Mouse (Mus musculus) adrenal gland, adult 8-10 months (tissue): ENCODE results near the gene Zfp810. TPM values are rescaled to one million over a fixed set of nuclear protein-coding genes. Genes with fewer than 3 reads are reported as not detected.
"Not testable (repeated sequence)": the region's sequence is repeated elsewhere in the genome, so short reads cannot be mapped to it uniquely, and the experiment has no call there.

ENCODE experiments used
- DNase-seq: peaks from one replicate; pipeline ENCODE4 v3.0.0; 2022
- total RNA-seq, 4 experiments: library from RNA; stranded (reverse); gene quantifications; 2 replicates each; pipeline ENCODE4 v1.2.4; 2022

Zfp810 gene
- 10 to 100 TPM in 3 of 4 experiments, 1 to 10 TPM in 1; 6.6 to 17.0 (median 13.7) TPM for total RNA-seq

DNA sequence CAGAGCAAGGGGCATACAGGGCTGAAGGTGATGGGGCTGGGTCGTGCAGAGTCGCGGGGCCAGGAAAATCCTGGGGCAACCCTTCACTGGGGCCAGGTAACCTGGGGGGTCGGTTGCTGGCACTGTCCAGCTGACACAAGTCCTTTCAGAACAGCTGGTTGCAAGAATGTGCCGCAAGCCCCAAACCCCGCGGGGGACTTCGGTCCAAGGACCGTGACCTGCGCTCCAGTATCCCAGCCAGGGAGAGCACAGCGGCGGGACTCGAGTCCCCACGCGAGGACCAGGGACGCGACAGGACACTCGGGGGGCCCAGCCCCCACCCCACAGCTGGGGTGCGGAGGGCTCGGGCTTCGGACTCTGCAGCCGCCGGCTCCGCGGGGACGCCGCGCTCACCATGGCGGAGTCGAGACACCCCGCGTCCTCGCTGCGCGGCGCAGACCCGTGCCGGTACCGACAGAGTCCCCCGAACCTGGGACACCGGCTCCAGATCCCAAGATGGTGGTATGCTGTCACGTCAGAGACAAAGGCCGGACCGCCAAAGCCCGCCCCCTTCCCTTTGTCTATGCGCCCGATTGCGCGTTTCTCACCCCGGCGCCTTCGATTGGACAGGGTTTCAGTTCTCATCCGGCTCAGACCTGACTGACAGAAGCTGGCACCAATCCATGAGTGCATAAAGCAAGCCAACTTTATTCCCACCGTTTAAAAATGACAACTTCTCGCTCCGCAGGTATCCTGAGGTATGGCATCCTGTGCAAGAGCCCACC is at the start of gene Zfp810:
Gene Zfp810 (minus strand): TSS at position 493 of the 764 bp plus-strand sequence.
- DNase-seq: peak; percentile 92

DNA sequence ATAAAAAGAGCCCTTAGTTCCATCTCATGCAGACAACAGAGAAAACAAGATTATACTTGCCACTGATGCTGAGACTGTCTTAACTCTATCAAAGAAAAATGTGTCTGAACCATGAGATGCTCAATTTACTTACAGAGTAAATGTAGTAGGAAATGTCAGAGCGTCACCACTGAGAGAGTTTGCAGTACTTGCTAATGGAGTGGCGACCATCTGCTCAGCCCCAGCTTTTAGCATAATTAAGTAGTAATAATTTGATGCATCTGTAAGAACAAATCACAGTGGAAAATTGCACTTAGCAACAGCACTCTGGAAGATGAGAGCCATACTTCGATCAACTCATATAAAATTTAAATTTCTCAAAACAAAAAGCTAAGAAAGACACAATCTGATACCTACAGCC is 48.5 kb upstream of the Zfp810 start:
- DNase-seq: no peak

DNA sequence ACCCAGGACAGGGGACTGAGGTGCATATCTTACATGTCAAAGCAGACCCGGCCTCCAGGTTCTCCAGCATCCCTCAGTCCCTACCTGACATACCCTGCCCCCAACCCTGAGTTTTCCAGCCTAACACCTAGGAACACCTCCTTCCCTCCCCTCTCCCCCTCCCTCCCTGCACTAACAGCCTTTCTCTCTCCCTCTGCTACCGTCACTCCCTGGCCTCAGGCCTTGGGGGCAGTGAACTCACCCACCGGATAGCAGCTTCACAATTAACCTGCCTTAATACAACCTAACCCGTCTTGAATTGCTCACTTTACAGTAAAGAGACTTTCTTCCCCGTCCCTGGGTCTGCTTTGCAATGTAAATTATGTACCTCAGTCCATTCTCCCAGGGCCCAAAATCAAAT is 46.5 kb upstream of the Zfp810 start:
- no peak for DNase-seq

DNA sequence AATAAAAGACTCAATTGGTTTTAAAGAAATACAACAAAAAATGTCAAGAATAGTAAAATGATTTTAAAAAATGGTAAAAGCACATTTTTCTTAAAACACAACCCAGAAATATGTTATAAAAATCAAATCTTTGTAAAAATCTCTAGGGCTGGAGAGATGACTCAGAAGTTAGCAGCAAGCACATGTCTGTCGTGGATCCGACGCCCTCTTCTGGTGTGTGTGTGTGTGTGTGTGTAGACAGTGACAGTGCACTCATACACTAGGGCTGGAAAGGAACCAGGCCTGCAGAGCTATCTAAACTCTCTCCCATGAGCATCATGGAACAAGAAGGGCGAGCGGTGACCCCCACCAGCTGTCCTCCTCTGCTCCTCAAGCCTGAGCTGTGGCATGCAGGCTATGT is 46.0 kb upstream of the Zfp810 start:
- DNase-seq: no peak

DNA sequence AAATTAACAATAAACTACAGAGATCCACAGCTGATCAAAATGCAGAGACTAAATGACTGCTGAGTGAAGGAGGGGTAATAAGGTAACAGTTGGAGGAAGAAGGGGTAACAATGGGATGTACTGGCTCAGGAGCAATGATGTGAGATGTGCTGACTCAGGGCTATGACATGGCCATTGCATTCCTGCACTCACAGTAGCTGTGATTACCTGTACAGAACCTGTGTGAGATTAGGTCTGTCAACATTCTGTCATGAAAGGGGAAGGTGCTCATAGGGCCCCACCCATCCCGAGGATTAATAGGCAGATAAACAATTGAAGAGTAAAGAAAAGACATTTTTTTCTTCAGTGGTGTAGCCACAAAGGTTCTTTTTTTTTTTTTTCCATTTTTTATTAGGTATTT is 32.9 kb upstream of the Zfp810 start:
- DNase-seq: no peak

DNA sequence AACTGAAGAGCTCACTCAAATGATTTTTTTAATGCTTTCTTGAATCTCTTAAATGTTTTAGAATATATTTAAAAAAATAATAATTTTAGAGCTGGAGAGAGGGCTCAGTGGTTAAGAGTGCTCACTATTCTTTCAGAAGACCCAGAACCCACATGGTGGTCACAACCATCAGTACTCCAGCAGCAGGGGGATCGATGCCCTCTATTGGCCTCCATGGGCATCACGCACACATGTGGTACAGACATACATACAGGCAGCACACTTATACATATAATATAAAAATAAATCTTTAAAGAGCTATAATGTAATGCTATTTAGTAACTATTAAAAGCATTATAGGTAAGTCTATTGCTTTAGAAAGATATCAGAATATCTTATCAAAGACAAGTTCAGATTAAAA is 29.8 kb upstream of the Zfp810 start:
- DNase-seq: no peak

DNA sequence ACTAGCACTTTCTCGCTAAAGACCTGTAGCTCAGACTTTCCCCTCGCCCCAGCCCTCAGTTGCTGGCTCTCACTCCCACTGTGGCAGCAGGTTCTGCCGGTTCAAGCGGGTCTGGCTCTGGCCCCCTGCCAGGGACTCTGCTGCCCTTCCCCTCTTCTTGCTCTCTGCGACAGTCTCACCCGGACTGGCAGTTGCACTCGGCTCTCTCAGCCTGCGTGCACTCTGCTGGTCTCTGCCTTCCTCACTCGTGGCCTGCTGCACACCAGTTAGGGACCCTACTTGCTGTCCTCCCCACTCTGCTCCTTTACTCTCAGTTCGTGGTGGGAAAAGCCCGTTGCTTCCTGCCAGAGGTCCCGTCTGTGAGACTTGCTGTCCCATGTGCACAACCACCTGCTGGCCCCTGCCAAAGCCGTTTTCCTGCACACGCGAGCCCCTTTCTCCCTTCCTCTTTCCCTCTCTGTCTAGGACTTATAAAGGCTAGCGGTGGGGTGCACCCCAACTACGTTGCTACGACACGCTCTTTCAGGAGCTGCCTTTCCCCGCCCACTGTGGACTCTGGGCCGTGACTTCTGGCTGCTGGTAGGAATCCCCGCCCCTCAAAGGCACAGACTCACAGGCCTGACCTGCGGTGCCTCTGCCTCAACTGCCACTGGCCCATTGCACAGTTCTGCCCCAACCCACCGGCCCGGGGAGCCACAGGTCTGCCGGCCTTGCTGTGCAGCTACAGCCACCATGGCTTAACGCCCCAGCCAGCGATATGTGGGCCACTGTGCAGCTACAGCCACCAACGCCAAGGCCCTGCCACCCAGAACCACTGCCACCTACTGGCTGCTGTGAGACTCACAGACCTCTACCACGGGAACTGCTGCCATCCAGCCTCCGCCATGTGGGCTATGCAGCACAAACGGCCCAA is 20.3 kb upstream of the Zfp810 start:
- peak; percentile 84 for DNase-seq

DNA sequence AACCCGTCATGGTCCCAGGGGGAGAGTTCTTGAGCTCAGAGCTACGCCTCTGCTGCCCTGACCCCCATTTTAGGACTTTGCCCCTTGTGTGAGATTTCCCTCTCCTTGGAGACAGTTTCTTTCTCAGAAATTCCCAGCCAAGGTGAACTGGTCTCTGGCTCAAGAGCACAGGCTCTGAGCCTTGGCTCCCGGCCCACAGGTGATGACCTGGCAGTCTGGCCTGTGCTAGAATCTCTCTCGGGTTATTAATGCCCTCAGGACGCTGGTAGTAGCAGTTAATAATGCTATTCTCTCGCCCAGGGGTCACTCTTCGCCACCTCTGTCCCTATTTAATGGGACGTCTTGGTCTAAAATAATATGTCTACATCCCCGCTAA is 19.6 kb upstream of the Zfp810 start:
- DNase-seq: no peak

DNA sequence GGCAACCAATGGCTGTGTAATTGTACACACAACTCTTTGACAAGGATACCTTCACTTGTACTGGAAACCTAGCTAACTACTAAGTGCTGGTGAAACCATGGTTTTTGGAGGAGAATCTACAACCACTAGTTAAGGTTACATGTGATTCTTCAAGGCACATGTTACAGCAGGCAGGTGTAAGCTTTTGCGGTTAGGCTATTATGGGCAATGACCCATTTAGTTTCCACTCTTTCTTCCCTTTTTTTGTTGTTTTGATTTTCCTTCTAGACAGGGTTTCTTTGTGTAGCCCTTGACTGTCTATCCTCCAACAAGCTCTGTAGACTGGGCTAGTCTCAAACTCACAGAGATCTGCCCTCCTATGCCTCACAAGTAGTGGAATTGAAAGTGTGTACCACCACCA is 17.1 kb upstream of the Zfp810 start:
- DNase-seq: no peak

DNA sequence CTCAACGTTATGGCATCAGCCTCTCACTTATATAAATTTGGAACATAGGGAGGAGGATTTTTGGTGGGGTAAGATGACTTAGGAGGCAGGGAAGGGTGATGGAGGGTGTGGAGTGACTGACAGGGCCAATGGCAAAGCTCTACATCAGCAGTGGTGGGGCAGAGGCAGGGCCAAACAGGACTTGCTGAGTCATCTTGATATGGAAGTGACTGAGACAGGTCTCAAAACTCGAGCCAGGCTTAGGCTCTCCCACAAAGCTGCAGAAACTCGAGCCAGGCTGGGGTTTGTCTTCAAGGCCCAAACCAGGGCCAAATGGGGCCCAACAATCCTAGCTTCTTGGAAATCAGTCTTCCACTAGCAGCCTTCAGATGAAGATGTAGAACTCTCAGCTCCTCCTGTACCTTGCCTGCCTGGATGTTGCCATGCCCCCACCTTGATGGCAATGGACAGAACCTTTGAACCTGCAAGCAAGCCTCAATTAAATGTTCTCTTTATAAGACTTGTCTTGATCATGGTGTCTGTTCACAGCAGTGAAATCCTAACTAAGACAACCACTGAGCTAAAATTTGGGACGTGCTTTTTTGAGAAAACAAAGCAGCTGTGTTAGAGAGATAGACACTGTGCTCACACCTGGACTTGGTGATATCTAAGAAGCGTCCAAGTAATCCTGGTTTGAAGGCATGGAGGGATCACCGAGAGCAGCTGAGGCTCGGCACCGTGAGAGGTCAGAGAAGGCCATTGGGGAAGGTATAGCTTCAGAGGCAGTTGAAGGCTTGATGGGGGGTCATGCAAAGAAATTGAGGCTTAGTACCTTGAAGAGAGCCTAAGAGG is 15.1 kb upstream of the Zfp810 start:
- DNase-seq: no peak

DNA sequence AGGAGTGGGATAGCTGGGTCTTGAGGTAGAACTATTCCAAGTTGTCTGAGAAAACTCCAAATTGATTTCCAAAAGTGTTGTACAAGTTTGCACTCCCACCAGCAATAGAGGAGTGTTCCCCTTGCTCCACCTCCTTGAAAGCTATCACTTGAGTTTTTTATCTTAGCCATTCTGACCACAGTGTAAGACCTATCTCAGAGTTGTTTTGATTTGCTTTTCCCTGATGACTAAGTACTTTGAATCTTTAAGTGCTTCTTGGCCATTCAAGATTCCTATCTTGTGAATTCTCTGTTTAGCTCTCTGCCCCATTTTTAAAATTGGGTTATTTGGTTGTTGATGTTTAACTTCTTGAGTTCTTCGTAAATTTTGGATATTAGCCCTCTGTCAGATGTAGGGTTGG is 11.7 kb upstream of the Zfp810 start:
- DNase-seq: no peak

DNA sequence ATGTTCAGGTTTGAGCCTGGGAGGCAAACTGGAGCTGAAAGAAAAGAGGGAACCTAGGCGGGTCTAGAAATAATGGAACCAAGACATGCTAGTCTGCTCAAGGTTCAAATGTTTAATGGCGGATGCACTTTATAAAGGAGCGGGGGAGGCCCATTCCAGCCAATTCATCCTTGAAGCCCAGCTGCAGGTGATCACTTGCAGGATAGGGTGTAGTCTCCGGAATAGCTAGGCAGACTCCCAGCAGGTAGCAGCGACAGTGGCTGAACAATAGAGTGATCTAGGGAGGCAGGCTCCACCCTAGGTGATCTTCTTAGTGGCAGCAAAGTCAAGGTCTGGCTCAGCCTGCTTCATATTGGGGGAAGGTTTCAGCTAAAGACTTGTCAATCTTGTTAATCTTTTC is 8.6 kb upstream of the Zfp810 start:
- DNase-seq: not testable (repeated sequence)

DNA sequence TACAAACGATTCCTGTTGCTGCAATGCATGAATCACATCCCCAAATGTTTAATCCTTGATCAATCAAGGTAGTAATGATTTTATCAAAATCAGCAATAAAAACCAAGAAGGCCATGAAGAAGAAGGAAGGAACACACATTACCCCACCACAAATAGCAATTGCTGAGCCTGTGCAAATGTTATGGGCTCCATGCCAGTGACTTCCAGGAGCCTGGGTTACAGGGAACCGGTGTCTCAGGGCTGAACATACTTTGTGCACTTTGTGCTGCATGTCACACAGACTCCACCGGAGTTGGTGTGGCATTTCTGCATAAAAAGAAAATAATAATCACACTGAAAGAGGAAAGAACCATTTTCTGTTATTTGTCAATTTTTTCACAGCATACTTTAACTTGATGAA is 6.6 kb upstream of the Zfp810 start:
- no peak for DNase-seq

DNA sequence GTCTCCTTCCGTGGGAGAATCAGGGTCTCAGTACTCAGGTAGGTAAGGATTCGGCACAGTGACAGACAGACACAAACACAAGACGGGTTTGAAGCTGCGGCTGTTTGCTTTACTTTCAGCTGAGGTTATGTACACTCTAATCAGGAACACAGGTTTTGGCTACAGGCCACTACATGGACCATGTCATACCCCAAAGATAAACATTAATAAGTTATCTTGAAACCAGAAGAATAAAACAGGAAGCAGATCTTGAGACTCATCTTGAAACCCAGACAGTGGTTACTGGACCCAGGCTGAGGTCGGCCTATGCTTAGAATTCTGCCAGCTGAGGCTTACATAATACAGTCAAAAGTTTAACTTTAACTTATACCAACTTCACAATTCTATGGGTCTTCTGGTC is 5.8 kb upstream of the Zfp810 start:
- no peak for DNase-seq

DNA sequence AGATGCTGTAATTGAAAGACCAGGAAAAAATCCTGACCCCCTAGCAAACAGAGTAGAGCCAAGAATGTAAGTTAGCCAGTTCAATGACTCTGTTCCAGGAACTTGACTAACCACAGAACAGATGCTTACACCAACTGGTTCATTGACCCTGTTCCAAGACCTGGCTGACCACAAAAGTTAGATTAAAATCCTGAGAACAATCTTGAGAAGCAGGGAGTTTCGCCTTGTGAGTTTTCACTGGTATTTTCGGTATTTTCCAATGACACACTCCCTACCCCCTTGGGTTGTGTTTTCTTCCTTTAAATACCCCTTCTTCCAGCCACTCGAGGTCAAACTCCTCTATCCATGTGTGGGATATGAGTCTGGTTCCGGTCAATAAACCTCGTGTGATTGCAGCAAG is 2.2 kb upstream of the Zfp810 start:
- DNase-seq: no peak

DNA sequence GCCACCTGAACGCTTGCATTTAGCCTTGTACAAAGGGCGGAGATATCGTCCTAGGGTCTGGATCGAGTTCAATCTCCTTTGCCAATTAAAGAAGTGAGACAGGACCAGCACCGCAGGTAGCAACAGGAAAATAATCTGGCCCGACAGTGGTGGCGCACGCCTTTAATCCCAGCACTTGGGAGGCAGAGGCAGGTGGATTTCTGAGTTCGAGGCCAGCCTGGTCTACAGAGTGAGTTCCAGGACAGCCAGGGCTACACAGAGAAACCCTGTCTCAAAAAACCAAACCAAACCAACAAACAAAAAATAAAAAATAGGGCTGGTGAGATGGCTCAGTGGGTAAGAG is 443 bp upstream of the Zfp810 start:
- DNase-seq: not testable (repeated sequence)

DNA sequence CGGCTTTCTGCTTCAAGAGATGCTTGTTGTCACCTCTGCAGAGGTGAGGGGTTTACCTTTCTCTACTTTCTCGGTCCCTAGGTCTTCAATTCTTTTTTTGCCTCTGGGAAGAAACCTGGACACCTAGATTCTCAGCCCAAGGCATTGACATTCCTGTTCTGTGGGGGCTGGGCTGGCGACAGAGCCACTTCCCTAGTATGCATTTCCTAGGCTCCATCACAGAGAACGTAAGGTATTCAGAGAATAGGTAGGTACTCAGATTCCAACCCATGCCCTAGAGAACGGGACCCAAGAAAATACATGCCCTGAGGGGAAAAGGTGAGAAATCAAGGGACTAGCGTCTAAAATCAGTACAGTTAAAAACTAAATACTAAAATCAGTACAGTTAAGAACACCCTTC is 722 bp downstream of the Zfp810 start:
- no peak for DNase-seq

DNA sequence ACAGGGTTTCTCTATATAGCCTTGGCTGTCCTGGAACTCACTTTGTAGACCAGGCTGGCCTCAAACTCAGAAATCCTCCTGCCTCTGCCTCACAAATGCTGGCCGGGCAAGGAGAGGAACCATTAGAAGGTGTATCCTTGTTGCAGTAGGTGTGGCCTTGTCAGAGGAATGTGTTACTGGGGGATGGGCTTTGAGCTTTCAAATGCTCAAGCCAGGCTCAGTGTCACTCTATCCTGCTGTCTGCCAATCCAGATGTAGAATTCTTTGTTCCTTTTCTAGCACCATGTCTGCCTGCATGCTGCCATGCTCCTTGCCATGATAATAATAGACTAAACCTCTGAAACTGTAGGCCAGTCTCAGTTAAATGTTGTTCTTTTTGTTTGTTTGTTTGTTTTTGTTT is 5.2 kb downstream of the Zfp810 start:
- DNase-seq: no peak

DNA sequence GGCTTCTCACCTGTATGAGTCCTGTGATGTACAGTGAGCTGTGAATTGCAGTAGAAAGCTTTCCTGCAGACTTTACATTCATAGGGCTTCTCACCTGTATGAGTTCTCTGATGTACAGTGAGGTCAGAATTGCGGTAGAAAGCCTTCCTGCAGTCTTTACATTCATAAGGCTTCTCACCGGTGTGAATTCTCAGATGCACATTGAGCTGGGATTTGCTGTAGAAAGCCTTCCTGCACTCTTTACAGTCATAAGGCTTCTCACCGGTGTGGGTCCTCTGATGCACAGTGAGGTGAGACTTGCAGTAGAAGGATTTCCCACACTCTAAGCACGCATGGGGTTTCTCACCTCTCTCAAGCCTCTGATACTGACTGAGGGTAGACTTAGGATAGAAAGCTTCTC is 28.7 kb downstream of the Zfp810 start:
- DNase-seq: no peak

DNA sequence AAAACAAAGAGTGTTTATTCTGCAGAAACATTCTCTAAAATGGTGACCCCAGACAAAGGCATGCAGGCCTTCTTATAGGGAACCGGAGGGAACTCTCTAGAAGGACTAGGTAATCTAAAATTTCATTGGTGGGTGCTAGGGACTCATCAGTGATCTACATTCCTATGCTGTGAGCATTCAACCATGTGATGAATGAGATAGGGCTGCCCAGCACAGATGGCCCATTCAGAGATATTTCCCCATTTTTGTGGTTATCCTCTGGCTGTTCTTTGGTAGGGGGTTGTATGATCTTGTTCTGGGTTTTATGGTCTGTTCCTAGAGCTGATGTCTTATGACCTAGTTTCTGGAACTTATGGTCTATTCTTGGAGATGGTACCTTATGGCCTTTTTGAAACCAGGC is 38.6 kb downstream of the Zfp810 start:
- DNase-seq: no peak

DNA sequence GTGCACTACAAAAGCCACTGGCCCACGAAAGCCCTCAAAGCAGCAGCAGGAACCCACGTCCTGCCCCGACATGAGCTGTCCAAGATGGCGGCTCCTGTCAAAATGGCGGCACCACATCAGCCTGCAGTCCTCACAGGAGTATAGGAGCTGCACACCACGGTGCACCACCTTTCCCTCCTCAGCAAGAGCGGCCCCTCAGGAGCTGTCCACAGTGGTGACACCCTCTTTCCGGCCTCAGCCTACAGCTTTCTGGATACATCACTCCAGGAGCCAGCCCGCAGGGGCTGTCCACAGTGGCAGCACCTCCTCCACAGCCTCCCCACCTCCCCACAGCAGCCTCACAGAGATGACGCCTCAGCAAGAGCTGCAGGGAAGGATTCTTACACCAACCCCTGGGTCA is 44.8 kb downstream of the Zfp810 start:
- DNase-seq: no peak

DNA sequence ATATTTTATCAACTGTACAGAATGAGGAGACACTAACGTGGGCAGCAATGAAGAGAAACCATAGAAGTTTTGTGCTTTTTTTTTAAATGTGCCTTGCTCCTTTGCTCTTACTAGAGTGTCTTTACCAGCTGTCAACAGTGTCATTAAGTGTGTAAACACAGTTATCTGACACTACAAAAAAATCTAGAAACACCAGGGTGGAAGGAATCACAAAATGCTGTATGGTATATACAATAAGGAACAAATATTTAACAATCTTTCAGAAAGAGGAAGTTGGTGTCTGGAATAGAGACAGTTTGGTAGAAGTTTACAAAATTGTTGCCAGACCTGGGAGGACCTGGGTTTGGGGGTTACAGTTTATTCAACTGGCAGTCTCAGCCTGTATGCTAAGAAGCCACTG is 45.9 kb downstream of the Zfp810 start:
- DNase-seq: no peak

DNA sequence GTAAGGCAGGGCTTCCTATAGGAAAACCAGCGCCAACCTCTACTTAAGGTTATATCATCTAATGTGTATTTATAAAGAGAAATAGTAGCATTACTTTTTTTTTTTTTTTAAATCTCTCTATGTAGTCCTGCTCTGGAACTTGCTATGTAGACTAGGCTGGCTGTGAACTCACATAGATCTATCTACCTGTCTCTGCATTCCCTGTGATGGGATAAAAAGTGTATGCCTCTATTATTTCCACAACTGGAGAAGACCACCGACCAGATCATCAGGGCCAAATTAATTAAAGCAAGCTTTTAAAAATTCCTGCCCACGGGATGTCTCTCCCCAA is 47.4 kb downstream of the Zfp810 start:
- DNase-seq: no peak
